Mouse (Mus musculus): ENCODE data around the gene Psma6. TPM values are rescaled to one million over a fixed set of nuclear protein-coding genes. Genes with fewer than 3 reads are reported as not detected.

Psma6 gene
- polyA plus RNA-seq, 1 experiment from 2014 or later = 292 TPM

- no peak for ATAC-seq
- Histone ChIP-seq H3K27ac (ENCODE audit: low read depth, low read length) (no peak overlapping the region), H3K4me3 (ENCODE audit: low read depth, low read length) (no peak overlapping the region), H3K36me3 (ENCODE audit: control insufficient read depth, insufficient read depth) (no peaks in the 10 kb centered on the region), H3K9ac (ENCODE audit: low read depth, low read length) (no peak overlapping the region), H3K27me3 (replicated peaks; ENCODE audit: control insufficient read depth, insufficient read depth, low read length) (no peaks in the 10 kb centered on the region), H3K4me1 (replicated peaks; ENCODE audit: control insufficient read depth, insufficient read depth, low read length) (peaks cover 9% of the 10 kb centered on the region), H3K4me2 (replicated peaks; ENCODE audit: low read depth) (no peak overlapping the region), H3K9me3 (ENCODE audit: control insufficient read depth) (no peaks in the 10 kb centered on the region)
- TF ChIP-seq CTCF (IDR thresholded peaks at IDR 0.05; ENCODE audit: low read depth) = no peak
- 67% methylated on average over 10 of the region's 10 CpGs for WGBS
Measured at GRCm38 (mm10) chr12:55467331-55468180, 83.5 kb downstream of the Psma6 start.

Other genes starting within 250 kb of the Psma6 start
- 34.7 and 39.1 TPM in 2 replicates for gene Srp54b, start 229.1 kb upstream of the Psma6 start, polyA plus RNA-seq (2015; fragmentation: Nextera tagmentation; extraction: Ambion mirVana)
- gene 1700047I17Rik2, start 184.6 kb upstream of the Psma6 start, polyA plus RNA-seq (2015; fragmentation: Nextera tagmentation; extraction: Ambion mirVana) = not detected in 2 replicates
- 60.0 and 64.6 TPM in 2 replicates for gene Srp54c, start 154.1 kb upstream of the Psma6 start, polyA plus RNA-seq (2015; fragmentation: Nextera tagmentation; extraction: Ambion mirVana)
- 10.1 and 11.9 TPM in 2 replicates for gene 1110008L16Rik, start 84.6 kb upstream of the Psma6 start, polyA plus RNA-seq (2015; fragmentation: Nextera tagmentation; extraction: Ambion mirVana)
- 7.7 and 8.6 TPM in 2 replicates for gene Ppp2r3c, start 81.2 kb upstream of the Psma6 start, polyA plus RNA-seq (2015; fragmentation: Nextera tagmentation; extraction: Ambion mirVana)
- 47.1 and 49.7 TPM in 2 replicates for gene Nfkbia, start 108.4 kb downstream of the Psma6 start, polyA plus RNA-seq (2015; fragmentation: Nextera tagmentation; extraction: Ambion mirVana)
- 0.13 TPM in 1 of 2 replicates, not detected in the other for gene Aldoart2, start 181.0 kb downstream of the Psma6 start, polyA plus RNA-seq (2015; fragmentation: Nextera tagmentation; extraction: Ambion mirVana)
- 0.04 TPM in 1 of 2 replicates, not detected in the other for gene Insm2, start 215.2 kb downstream of the Psma6 start, polyA plus RNA-seq (2015; fragmentation: Nextera tagmentation; extraction: Ambion mirVana)